Mouse (Mus musculus): Measurements from ENCODE around the gene Srsf11.

- TF ChIP-seq CTCF (IDR thresholded peaks at IDR 0.05; ENCODE audit: low read depth) (no peak), EP300 (IDR thresholded peaks at IDR 0.05; ENCODE audit: low read depth) (no peak)
These were observed 37.6 kb downstream of the Srsf11 start for GRCm38 (mm10) chr3:157998742-157999369.

All from heart, postnatal 0 days (tissue).